Mouse (Mus musculus) thymus, adult 2 months (tissue): ENCODE data around the gene Ppfia4. TPM values are rescaled to one million over a fixed set of nuclear protein-coding genes. Genes with fewer than 3 reads are reported as not detected.

Experiments used
- DNase-seq: peaks from one replicate; pipeline ENCODE4 v3.0.0; 2021
- H3K27ac ChIP-seq: fragments of 200-500 bp; 2 replicates; pipeline ENCODE4 v1.5.1; 2012; ENCODE audit warnings: low read length, control low read depth; ENCODE audit not compliant: control insufficient read depth, insufficient read depth
- H3K27me3 ChIP-seq: fragments of 200-500 bp; 2 replicates; pipeline ENCODE4 v1.6.1; 2012; ENCODE audit warnings: mild to moderate bottlenecking, low read length, moderate library complexity, mixed read lengths; ENCODE audit not compliant: control insufficient read depth, insufficient read depth
- H3K36me3 ChIP-seq: fragments of 200-500 bp; 2 replicates; pipeline ENCODE4 v1.6.1; 2012; ENCODE audit warnings: mild to moderate bottlenecking, low read length, moderate library complexity; ENCODE audit not compliant: control insufficient read depth, insufficient read depth
- H3K4me1 ChIP-seq: fragments of 200-500 bp; replicated peaks from 2 replicates; pipeline ENCODE4 v1.6.1; 2012; ENCODE audit warnings: low read length; ENCODE audit not compliant: control insufficient read depth, insufficient read depth
- H3K4me3 ChIP-seq: fragments of 200-500 bp; 2 replicates; pipeline ENCODE4 v1.5.1; 2012; ENCODE audit warnings: mild to moderate bottlenecking, low read length, control low read depth, moderate library complexity; ENCODE audit not compliant: control insufficient read depth, insufficient read depth
- CTCF ChIP-seq: fragments of 200-500 bp; IDR thresholded peaks from 2 replicates; pipeline ENCODE4 v1.5.1; 2012; ENCODE audit warnings: mild to moderate bottlenecking, control low read depth, low read length, moderate library complexity, borderline replicate concordance; ENCODE audit not compliant: control insufficient read depth, poor library complexity, insufficient read depth; ENCODE audit errors: extremely low read depth
- POLR2A ChIP-seq: fragments of 200-500 bp; IDR thresholded peaks from 2 replicates; pipeline ENCODE4 v1.6.1; 2012; ENCODE audit warnings: mild to moderate bottlenecking, low read length, control low read depth, moderate library complexity; ENCODE audit not compliant: control insufficient read depth, poor library complexity, insufficient read depth; ENCODE audit errors: extremely low read depth
- WGBS: fragments of 180-500 bp; shearing (Covaris S2); methylation state at CpG from one replicate; pipeline ENCODE4 v1.1.7; 2018; 5-methylcytosine and 5-hydroxymethylcytosine counted together
- polyA plus RNA-seq: library from polyadenylated mRNA; depleted of rRNA; stranded (reverse); fragments of >200 nt; gene quantifications from 2 replicates; pipeline ENCODE4 v1.2.3, GENCODE M21; 2012

Gene Ppfia4
- polyA plus RNA-seq, 1 experiment = 17.2 TPM

GRCm38 (mm10) chr1:134334111-134334827, 1.5 kb upstream of the Ppfia4 start:
- Histone ChIP-seq H3K36me3 (no peaks in the 10 kb centered on the region), H3K4me3 (no peak overlapping the region), H3K4me1 (peaks cover 44% of the 10 kb centered on the region), H3K27ac (no peak overlapping the region), H3K27me3 (no peaks in the 10 kb centered on the region)
- no peak; the same call in 1 of the 2 replicates for TF ChIP-seq CTCF
- no peak for TF ChIP-seq POLR2A
- DNase-seq = no peak
- 50% methylated on average over 7 of the region's 7 CpGs for WGBS

- DNase-seq = no peak
- 90% methylated on average over 10 of the region's 10 CpGs for WGBS
- H3K27me3 ChIP-seq = no peaks in the 10 kb centered on the region
- TF ChIP-seq POLR2A = no peak
- no peak for TF ChIP-seq CTCF
- H3K27ac ChIP-seq = no peak overlapping the region
- H3K4me1 ChIP-seq = peaks cover 44% of the 10 kb centered on the region
- no peaks in the 10 kb centered on the region for H3K36me3 ChIP-seq
- no peak overlapping the region for H3K4me3 ChIP-seq
These were observed 813 bp upstream of the Ppfia4 start for GRCm38 (mm10) chr1:134333371-134334110.

GRCm38 (mm10) chr1:134331879-134332635, 671 bp downstream of the Ppfia4 start:
- DNase-seq = peak; percentile 74
- 40% methylated on average over 20 of the region's 20 CpGs for WGBS
- H3K27me3 ChIP-seq = no peaks in the 10 kb centered on the region
- TF ChIP-seq CTCF (peak; percentile 39; the same call in 1 of the 2 replicates), POLR2A (no peak)
- peaks cover 38% of the 10 kb centered on the region for H3K4me1 ChIP-seq
- no peaks in the 10 kb centered on the region for H3K36me3 ChIP-seq
- no peak overlapping the region for H3K4me3 ChIP-seq
- H3K27ac ChIP-seq = no peak overlapping the region

- 94% methylated on average over 12 of the region's 12 CpGs for WGBS
- no peak for DNase-seq
- H3K27me3 ChIP-seq = no peaks in the 10 kb centered on the region
These were observed 5.8 kb downstream of the Ppfia4 start for GRCm38 (mm10) chr1:134326841-134327346.

GRCm38 (mm10) chr1:134322591-134322990, 10.1 kb downstream of the Ppfia4 start:
- TF ChIP-seq POLR2A (no peak), CTCF (no peak)
- DNase-seq = no peak
- 79% methylated on average over 6 of the region's 6 CpGs for WGBS
- Histone ChIP-seq H3K27ac (no peak overlapping the region), H3K27me3 (no peaks in the 10 kb centered on the region), H3K36me3 (no peaks in the 10 kb centered on the region), H3K4me1 (peaks cover 6% of the 10 kb centered on the region), H3K4me3 (no peak overlapping the region)

More at GRCm38 (mm10) chr1:134326841-134327346, 5.8 kb downstream of the Ppfia4 start:
- no peak overlapping the region for H3K4me3 ChIP-seq
- H3K36me3 ChIP-seq = no peaks in the 10 kb centered on the region
- TF ChIP-seq POLR2A = no peak
- TF ChIP-seq CTCF = no peak
- H3K4me1 ChIP-seq = peaks cover 5% of the 10 kb centered on the region
- no peak overlapping the region for H3K27ac ChIP-seq
